Mouse (Mus musculus): ENCODE data around the gene Cachd1.

DNA sequence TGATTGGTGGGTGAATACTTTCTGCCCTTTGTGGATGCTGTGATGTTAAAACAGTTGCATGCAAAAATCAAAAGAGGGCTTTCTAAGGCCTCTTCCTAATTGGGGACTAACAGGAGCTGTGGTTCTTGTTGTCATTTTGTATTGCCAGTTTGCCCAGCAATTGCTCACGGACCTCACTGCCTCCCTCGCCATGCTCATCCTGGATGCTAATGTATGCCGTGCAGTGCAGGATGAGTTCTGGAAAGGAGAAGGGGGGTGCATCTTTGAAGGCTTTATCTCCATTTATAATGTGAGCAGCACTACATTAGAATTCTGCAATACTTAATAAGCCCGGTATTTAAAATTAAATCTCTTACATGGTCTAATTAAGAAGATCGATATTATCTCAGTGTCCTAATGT lies 66.6 kb downstream of the Cachd1 start:
- TF ChIP-seq TAL1 (IDR thresholded peaks at IDR 0.05; ENCODE audit: low read length) = no peak
- no peak for TF ChIP-seq GATA1 (IDR thresholded peaks at IDR 0.05; ENCODE audit: low read length)

All from erythroblast, embryonic 14.5 days (primary cell).